Mouse (Mus musculus): ENCODE results near the gene Mtmr10.

Gene Mtmr10

GRCm38 (mm10) chr7:64371940-64372878 lies 84.8 kb downstream of the Mtmr10 start:
- in situ Hi-C loops (cut with MboI, MseI), result no loop called here

- in situ Hi-C loops (cut with MboI, MseI), result no loop called here
Measured at GRCm38 (mm10) chr7:64373147-64373829, 85.8 kb downstream of the Mtmr10 start.

- in situ Hi-C loops (cut with MboI, MseI), result no loop called here
Measured at GRCm38 (mm10) chr7:64373830-64374562, 86.5 kb downstream of the Mtmr10 start, which contains the start of gene Fan1. TSS of gene Fan1 (minus strand) at chr7:64374095.
